Mouse (Mus musculus) c-Kit-positive CD71-negative TER-119-negative erythroid progenitor cells, embryonic 14.5 days (primary cell): Measurements from ENCODE around the gene Foxf1.

Source experiments
- DNase-seq: peaks from one replicate; pipeline ENCODE4 v3.0.0-alpha.2; 2013; ENCODE audit warnings: low read depth

Foxf1 gene

DNA sequence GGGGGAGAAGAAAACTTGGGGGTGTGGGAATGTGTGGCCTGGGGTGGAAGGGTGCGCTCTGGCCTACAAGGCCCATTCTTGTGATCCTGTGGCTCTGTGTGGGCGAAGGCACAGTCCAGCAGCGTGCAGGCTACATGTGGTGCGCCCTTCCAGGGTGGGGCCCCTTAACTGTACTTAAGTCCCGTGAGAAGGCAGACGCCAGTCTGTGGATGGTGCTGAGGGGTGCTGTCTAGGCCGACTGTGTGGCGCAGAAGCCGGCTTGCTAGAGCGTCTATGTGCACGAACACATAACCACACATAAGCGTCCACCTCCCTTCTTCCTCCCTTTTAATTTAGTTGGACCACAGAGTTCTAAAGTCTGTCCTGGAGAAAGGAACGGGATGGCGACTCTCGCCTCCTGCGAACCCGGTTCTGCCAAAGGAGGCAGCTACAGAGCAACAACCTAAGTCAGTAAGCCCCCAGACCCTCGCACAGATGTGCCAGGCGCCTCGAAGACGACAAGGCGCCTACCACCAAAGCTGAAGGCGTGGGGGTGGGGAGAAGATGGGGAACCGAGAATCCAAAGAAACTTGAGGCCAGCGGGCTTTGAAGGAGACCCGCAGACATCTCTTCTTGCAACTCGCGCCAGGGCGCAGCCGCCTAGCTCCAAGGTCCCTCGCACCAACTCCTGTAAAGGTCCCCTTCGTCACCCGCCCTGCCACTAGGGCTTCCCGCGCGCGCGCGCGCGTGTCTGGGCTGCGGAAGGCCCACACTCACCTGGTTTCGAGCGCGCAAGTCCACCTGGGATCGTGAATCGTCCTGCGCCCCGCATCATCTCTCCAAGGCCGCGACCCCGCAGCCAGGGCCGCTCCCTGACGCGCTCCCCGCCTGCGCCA is 1.7 kb upstream of the Foxf1 start:
- no peak for DNase-seq

DNA sequence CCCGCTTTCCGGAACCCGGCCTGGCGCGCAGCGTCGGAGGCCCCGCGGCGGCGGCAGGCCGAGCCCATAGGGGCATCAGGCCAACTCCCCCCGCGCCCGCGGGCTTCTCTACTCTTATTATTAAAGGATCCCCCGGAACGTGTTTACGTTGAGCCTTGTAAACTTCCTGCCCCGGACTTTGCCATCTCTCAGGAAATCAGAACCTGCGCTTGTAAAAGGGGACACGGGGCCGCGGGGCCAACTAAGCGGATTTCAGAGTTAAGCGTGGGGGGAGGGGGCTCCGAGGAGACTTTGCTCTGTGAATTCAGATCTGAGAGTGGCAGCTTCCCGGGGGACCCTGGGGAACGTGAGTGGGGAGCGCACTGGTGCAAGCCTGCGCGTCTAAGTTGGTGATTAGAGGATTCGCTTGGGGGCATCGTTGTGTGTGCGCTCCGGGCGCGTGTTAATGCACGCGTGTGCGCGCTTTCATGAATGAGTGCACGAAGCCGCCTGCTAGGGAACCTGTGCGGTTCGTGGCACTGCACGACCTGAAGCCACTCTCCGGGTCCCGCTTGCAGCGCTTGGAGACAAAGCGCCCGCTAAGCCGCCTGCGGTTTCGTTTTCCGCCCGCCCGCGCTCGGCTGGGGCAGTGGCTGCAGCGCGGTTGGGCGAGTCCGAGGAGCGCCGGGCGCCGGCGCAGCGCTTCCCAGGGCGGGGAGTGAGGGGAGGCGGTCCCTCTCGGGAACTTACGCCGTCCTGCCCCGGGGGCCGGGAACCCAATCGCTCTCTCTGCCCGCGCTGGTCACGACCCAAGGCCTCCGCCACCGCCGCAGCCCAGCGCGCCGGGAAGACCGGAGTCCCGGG is 872 bp upstream of the Foxf1 start:
- DNase-seq, result no peak

DNA sequence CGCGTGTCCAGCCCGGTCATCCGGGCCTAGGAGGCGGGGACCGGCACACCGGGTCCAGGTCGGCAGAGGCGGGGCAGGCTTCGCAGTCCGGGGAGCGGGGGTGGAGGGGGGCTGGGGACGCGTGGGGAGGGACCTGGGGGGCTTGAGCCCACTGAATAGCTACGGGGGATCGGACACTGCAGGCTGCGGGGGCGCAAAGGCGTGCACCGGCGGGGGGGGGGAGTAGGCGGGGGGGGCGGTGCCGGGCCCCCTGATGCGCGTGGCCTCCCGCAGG is 313 bp upstream of the Foxf1 start:
- no peak for DNase-seq

DNA sequence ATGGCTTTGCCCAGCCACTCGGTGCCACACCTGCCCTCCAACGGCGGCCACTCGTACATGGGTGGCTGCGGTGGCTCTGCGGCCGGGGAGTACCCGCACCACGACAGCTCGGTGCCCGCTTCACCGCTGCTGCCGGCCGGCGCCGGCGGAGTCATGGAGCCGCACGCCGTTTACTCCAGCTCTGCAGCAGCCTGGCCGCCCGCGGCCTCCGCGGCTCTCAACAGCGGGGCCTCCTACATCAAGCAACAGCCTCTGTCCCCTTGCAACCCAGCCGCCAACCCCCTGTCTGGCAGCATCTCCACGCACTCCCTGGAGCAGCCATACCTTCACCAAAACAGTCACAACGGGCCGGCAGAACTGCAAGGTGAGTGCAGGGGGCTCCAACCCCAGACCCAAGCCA is 825 bp downstream of the Foxf1 start:
- no peak for DNase-seq

DNA sequence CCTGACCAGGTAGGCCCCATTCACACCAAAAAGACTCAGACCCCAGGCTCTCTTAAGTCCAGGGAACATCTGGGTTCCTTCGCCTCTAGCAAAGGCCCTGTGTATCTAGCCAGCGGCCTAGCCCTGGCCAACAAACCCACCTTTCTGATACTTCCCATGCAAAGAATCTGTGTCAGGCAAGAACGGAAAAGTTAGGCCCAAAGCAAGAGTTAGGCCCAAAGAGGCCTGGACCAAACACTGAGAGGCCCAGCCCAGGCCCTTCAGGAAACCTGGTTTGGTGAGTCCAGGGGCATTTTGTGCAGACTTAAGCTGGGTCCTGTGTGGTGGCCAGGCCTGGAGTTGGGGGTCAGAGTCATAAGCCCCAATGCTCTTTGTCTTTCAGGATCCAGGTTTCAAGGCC is 1.4 kb downstream of the Foxf1 start:
- no peak for DNase-seq

DNA sequence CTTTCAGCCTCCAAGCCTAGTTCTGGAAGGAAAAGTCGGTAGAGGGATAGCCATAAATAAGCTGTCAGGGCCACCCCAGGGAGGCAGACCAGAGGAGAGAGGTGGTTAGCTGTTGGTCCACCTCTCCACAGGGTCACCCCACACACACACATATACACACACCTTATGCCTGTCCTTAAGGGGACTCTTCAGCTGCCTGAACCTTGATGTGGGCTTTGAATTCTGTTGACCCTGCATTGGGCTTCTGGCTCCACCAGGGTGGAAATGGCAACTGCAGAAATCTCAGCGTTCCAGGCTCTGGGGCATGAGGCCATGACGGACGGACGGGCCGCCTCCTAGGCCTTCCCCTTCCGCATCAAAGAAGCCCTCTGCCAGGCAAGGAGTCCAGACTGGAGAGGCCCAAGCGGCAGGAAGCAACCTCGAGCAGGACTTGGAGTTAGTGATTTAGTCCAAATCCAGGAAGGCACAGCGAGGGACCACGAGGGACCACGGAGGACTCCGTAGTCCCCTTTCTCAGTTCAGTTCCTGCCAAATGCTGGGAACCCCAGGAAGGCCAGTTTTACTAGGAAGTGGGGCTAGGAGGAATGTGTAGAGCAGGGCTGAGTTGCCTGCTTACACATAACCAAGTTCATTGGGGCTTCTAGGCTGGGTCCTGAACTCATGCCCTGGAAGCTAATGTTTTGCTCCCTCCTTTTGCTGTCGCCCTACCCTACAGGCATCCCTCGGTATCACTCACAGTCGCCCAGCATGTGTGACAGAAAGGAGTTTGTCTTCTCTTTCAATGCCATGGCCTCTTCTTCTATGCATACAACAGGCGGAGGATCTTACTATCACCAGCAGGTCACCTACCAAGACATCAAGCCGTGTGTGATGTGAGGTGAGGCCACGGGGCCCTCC is 2.1 kb downstream of the Foxf1 start:
- DNase-seq, result no peak

DNA sequence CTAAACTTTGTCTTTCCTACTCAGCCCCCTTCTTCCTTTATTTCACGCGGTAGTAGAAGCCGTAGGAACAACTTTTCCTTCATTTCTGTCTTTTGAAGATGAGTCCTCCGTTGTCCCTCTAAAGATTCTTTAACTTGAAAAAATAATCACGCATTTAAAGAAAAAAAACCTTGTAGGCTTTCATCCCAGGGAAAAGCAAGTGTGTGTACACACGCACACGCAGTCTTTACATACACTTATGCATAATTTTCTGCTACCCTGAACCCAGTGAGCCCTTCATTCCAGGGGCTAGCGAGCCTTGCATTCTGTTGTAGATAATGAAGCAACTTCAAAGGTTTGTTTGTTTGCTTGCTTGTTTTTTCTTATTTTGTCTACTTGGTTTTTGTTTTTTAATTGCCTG is 4.1 kb downstream of the Foxf1 start:
- no peak for DNase-seq

DNA sequence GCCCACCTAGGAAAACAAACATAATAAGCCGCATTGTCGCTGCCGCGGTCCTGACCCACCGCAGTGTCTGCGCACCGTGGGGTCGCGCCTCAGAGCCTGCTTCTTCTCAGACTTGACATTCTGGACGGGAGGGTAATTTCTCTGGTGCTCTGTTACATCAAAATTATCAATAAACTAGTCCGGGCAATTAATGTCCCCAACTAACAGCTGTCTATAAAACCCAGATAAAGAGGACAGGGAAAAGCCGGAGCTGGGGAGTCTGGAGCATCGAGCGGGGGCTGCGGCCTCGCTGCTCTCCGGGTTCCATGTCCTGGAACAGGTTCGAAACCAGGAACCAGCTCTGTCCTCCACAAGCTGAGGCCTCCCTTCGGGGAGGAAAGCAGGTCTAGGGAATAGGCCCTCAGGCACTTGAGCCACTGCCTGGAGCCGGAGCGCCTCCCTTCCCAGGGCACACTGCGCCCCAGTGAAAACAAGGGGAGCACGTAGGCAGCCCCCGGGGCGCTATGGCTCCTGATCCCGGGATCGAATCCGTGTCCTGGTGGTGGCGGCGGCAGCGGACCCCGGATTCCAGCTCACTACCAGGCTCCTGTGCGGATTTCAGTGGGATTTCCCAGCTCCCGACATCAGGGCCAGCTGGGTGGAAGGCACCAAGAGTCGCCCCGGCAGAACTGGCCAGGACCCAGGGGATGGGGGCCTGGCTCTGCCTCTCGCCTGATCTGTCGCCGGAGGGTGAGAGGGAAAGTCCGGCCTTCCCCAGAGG is 4.9 kb downstream of the Foxf1 start:
- DNase-seq, result no peak

DNA sequence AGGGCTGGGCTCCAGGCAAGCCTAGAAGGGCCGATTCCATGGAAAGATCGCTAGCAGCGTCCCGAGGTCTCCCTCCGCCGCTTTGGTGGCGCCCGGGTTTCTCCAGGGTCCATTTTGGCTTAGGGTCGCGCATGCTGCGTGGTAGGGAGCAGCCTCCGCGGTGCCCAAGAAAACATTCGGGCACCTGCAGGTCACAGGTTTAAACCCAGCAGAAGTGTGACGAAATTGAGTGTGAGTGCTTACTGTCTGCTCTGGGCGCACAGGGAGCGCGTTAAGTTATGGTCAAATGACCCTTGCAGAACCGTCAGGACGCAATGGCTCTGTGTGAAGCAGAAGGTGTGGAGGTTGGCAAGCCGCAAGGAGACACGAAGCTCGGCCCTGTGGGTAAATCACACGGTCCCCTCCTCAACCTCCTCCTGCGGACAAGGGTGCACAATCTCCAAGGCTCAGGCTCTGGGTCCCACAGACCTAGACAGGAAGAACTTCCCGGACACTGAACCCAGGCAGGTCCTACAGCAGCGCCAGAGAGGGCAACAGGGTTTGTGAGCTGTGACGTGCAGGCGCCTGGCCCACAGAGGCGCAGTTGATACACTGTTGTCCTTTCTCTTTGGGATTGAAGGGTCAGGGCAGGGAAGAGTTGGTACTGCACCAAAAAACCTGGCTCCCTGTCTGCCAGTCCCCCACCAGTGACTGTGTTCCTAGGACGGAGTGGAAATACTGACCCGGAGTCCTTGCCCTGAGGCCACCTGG is 5.6 kb downstream of the Foxf1 start:
- DNase-seq, result no peak

DNA sequence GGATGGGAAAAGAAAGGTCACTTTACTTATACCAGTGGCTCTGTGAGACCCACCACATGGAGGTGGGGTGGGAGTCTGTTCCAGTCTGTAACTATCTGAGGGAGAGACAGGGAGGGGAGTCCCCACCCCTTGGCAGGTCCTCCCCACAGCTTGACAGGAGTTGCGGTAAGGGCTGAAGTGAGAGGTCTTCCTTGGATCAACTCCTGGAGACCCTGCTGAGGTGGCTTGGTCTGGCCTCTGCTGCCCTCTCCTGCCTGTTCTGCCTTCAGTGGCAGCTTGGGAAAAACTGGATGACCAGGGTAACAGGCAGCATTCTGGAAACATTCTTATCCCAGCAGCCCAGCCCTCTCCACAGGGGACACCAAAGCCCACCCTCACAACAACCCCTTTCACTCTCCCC is 6.5 kb downstream of the Foxf1 start:
- no peak for DNase-seq

DNA sequence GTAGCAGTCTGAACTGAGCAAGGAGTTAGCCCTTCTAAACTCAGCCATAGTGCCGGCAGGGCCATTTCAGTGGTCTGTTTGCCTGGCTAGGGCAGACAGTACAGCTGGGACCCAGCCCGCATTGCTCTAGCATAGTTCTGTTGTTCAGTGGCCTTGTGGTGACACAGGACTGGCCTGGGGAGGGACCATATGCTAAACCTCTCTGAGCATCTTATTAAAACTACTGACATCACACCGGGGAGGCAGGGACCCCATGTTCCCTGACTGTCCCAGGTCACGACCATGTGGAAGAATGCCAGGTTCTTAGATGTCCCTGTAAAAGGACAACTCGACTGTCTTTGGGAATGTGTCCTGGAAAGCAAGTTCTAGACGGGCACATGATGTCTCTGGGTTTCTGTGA is 8.0 kb downstream of the Foxf1 start:
- no peak for DNase-seq

DNA sequence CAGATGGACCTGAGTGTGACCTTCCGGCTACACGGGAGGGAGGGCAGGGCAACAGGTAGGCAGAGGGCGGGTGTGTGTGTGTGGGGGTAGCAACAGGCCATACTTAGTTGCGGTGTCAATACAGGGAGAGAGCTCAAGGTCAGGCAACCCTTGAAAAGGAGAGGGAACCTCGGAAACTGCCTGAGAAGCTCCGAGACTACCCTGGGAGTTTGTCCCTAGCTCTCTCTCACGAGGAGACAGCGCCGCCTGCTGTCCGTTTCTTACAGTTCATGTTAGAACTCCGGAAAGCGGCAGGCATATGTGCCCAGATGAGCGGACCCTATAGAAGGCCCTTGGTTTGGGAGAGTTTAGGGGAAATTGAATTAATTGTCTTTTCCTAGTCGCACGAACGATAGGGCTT is 8.4 kb downstream of the Foxf1 start:
- peak; percentile 82 for DNase-seq

DNA sequence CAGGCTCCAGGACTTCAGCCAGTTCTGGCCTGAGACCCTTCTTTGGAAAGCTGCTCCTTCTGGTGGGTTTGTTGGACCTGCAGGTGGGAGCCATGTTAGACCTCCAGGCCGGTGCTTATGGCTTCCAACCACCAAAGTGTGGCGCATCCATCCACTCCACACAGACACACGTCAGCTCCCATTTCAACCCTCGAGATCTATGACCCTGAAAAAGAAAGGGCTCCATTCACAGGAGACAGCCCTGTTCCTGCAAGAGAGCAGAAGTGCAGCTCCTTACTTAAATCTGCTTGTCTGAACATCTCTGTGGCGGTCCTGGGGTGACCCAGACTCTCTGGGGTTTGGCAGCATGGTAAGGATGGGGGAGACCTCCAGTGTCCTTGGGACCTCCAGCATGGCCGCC is 9.3 kb downstream of the Foxf1 start:
- DNase-seq, result no peak

DNA sequence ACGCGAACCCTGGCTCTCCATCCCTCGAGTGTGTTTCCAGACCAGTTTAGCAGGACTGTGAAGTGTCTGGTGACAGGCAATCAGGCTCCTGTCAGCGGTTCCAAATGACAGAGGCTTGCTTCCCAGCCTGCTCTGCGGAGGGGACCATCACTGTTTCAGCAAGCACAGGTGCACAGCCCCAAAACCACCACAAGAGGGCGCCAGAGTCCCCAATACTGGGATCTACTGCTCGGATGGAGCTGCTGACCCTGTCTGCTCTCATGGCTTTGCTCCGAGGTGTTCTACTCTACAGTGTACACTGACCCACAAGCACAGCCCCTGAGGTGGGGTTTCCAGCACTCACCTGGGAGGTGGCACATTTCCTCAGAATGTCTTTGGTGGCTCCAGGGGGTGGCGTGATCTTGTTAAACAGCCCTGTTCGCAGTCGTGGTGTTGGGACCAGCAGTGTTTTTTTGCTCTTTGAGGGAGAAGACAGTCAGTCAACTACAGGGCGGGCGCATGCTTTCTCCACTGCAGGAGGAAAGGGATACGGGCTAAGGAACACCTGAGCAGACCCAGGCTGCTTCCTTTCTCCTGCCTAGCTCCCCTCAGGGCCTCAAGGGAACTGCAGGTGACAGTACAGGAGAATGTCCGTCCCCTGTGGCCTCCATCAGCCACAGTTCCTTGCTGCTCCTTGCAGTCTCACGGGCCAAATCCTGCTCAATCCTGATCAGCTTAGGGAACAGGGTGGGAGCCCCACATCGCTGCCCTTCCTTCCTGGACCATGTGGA is 20.0 kb downstream of the Foxf1 start:
- peak; percentile 81 for DNase-seq

DNA sequence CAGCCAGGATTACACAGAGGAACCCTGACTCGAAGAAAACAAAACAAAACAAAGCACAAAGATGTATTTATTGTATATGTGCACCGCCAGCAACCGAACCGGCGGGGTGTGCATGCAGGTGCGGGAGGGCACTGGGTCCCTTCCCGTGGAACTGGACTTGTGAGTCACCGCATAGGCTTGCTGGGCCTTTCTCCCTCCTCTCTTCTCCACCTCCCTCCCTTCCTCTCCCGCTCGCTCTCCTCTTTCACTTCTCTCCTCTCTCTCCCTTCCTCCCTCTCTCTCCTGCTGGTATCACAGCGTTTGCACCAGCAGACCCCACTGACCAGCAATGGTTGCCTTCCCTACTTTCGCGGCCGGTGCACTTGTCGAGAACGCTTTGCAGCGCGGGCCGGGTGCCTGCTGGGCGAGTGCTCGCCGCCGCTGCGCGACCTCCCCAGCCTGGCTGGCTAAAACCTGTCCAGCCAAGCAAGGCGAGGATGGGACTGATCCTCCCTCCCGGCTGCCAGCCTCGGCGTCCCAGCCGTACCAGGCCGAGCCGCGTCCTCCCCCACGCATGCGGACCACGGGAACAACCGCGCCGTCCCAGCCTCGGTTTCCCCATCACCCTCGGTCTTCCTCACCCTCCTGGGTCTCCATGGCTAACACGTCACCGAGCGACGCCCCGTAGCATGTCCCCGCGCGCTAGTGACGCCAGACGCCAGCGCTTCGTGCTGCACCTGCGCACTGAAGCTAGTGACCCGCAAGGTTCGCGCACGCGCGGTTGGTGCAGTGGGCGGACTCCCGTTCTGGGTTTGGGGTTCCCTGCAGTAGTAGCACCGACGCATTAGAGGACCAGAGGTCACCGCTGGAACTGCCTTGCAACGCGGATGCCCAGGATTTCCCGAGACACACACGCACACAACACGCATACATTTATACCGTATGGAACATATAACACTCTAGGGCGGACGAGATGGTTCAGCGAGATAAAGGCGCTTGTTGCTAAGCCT is 23.8 kb downstream of the Foxf1 start, which contains the start of gene Mthfsd:
TSS of gene Mthfsd (minus strand) at position 725 of the 989 bp plus-strand sequence.
- DNase-seq, result peak; percentile 94

DNA sequence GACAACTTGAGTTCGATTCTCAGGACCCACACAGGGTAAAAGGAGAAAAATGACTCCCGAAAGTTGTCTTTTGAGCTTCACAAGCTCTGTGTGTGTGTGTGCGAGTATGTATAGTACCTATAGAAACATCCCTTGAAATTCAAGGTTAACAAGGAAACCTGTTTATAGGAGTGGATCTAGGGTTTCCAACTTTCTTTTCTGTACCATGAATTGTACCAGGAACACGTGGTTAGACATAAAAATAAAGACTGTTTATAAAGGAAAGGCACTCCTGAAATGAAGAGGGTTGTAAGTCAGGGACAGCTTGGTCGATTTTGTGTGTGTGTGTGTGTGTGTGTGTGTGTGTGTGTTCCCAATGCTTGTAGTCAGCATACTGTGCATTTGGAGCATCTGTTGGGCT is 24.5 kb downstream of the Foxf1 start:
- DNase-seq, result no peak

DNA sequence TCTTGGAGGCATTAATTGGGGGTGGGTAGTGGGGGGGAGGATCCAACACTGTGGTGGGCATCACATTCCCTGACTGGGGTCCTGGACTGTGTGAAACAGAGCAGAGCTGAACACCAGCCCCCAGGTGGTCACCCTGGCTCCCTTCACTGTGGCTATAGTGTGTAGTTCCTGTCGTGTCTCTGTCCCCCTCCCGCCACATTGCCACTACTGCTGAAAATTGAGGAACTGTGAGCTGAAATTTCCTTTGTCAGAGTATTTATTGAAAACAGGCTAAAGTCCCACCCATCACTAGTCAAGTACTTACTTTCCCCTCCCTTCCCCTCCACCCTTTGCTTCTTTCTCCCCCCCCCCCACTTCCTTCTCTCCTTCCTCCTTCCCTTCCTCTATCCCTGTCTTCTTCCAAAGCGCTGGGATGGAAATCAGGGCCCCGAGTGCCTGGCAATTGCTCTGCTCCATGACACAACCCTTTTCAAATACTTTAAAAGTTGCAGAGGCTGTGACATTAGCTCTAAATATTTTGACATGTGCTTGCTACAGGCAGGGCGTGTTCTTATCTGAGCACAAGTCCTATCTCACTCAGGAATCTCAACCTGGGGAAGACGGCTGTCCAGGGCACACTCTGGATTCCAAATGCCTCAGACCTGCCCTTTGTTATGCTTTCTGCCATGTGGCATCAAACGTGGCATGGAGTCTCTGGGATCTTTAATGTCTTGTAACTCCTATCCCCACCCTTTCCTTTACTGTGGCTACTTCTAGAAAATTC is 27.1 kb downstream of the Foxf1 start:
- DNase-seq, result no peak

DNA sequence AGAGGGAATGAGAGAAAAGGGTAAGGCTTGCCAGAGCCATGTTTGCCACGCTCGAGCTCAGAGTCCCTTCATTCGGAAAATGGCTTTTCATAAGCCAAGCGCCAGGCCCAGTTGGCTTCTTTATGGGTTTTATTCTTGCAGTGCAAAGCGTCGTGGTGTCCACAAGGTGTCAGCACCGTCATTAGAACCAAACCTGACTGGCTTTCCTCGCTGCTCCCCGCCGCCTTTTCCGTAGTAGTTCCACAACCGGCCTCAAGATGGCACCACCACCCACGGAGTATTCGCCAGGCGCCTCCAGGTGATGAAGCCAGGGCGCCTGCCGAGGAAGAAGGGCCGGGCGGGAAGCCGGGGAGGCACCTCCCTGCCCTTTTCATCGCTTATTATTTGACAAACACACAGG is 29.1 kb downstream of the Foxf1 start:
- DNase-seq, result peak; percentile 91
